Mouse (Mus musculus) induced T-regulatory cell, adult 2 months (primary cell): ENCODE results near the gene Pla2g4a.
"Not testable (repeated sequence)": the region's sequence is repeated elsewhere in the genome, so short reads cannot be mapped to it uniquely, and the experiment has no call there.

Source experiments
- DNase-seq: peaks from one replicate; pipeline ENCODE4 v3.0.0-alpha.2; 2012; ENCODE audit warnings: low read depth

The Pla2g4a gene

GRCm38 (mm10) chr1:149937825-149938224 lies 23.3 kb downstream of the Pla2g4a start:
- no peak for DNase-seq

GRCm38 (mm10) chr1:149929140-149929539 lies 31.9 kb downstream of the Pla2g4a start:
- DNase-seq = no peak

GRCm38 (mm10) chr1:149923737-149924136 lies 37.4 kb downstream of the Pla2g4a start:
- not testable (repeated sequence) for DNase-seq

- no peak for DNase-seq
These were observed 38.9 kb downstream of the Pla2g4a start for GRCm38 (mm10) chr1:149922219-149922618.

GRCm38 (mm10) chr1:149921325-149921724 lies 39.8 kb downstream of the Pla2g4a start:
- no peak for DNase-seq

GRCm38 (mm10) chr1:149919301-149919700 lies 41.8 kb downstream of the Pla2g4a start:
- DNase-seq = no peak

- DNase-seq = no peak
These were observed 48.1 kb downstream of the Pla2g4a start for GRCm38 (mm10) chr1:149912984-149913383.

- no peak for DNase-seq
These were observed 50.0 kb downstream of the Pla2g4a start for GRCm38 (mm10) chr1:149911050-149911449.

GRCm38 (mm10) chr1:149898001-149898625 lies 63.0 kb downstream of the Pla2g4a start:
- DNase-seq = no peak

GRCm38 (mm10) chr1:149896590-149896989 lies 64.5 kb downstream of the Pla2g4a start:
- no peak for DNase-seq

- no peak for DNase-seq
These were observed 66.2 kb downstream of the Pla2g4a start for GRCm38 (mm10) chr1:149894940-149895339.

GRCm38 (mm10) chr1:149893903-149894302 lies 67.2 kb downstream of the Pla2g4a start:
- no peak for DNase-seq

- DNase-seq = no peak
These were observed 70.0 kb downstream of the Pla2g4a start for GRCm38 (mm10) chr1:149891057-149891456.

GRCm38 (mm10) chr1:149882419-149883025 lies 78.6 kb downstream of the Pla2g4a start:
- no peak for DNase-seq

GRCm38 (mm10) chr1:149878175-149878574 lies 82.9 kb downstream of the Pla2g4a start:
- DNase-seq = no peak

GRCm38 (mm10) chr1:149876502-149876901 lies 84.6 kb downstream of the Pla2g4a start:
- DNase-seq = no peak

- no peak for DNase-seq
These were observed 89.5 kb downstream of the Pla2g4a start for GRCm38 (mm10) chr1:149871625-149872024.

GRCm38 (mm10) chr1:149867323-149867722 lies 93.8 kb downstream of the Pla2g4a start:
- DNase-seq = no peak

GRCm38 (mm10) chr1:149866202-149866601 lies 94.9 kb downstream of the Pla2g4a start:
- DNase-seq = no peak

GRCm38 (mm10) chr1:149862801-149863200 lies 98.3 kb downstream of the Pla2g4a start:
- no peak for DNase-seq

- no peak for DNase-seq
These were observed 98.9 kb downstream of the Pla2g4a start for GRCm38 (mm10) chr1:149862181-149862580.

- DNase-seq = no peak
These were observed 99.5 kb downstream of the Pla2g4a start for GRCm38 (mm10) chr1:149861543-149861942.

- no peak for DNase-seq
These were observed 102.4 kb downstream of the Pla2g4a start for GRCm38 (mm10) chr1:149858734-149859133.

GRCm38 (mm10) chr1:149856720-149857119 lies 104.4 kb downstream of the Pla2g4a start:
- peak; percentile 31 for DNase-seq
